Mouse (Mus musculus): ENCODE data around the gene Parp16. TPM values are rescaled to one million over a fixed set of nuclear protein-coding genes. Genes with fewer than 3 reads are reported as not detected.
"Not testable (repeated sequence)": the region's sequence is repeated elsewhere in the genome, so short reads cannot be mapped to it uniquely, and the experiment has no call there.

Gene Parp16
- total RNA-seq, 1 experiment = 4.9 TPM

GRCm38 (mm10) chr9:65205049-65205815 is 10.1 kb downstream of the Parp16 start:
- H3K9ac ChIP-seq (ENCODE audit: insufficient read depth, low read depth, low read length, poor library complexity, severe bottlenecking) = no peak overlapping the region
- DNase-seq (ENCODE audit: low read depth, low spot score) = no peak
- peaks cover 1 to 4% of the 10 kb centered on the region in 2 experiments; a peak in 1 of 4 replicates for H3K4me1 ChIP-seq (ENCODE audit: control insufficient read depth in 2 of 2, insufficient read depth in 2 of 2, low read length in 2 of 2, poor library complexity in 1 of 2)
- H3K36me3 ChIP-seq (ENCODE audit: control insufficient read depth, insufficient read depth, low read length, poor library complexity, severe bottlenecking) = no peaks in the 10 kb centered on the region
- H3K27ac ChIP-seq (ENCODE audit: insufficient read depth, low read depth, low read length, poor library complexity, severe bottlenecking) = no peak overlapping the region
- H3K9me3 ChIP-seq (ENCODE audit: control insufficient read depth, insufficient read depth, low read depth, low read length) = no peaks in the 10 kb centered on the region
- in situ Hi-C loops (cut with MboI; ENCODE audit: low sequenced_read_pairs in 2 of 2, unreplicated experiment in 2 of 2) = no loop called here
- H3K4me3 ChIP-seq (ENCODE audit: insufficient read depth in 1 of 2, low read depth in 1 of 2, low read length in 2 of 2, poor library complexity in 1 of 2, severe bottlenecking in 1 of 2) = no peak overlapping the region
- TF ChIP-seq MAFK (IDR thresholded peaks at IDR 0.05; ENCODE audit: insufficient read depth, low read depth, low read length) (no peak), ZC3H11A (IDR thresholded peaks at IDR 0.05; ENCODE audit: borderline replicate concordance, low read depth, low read length) (no peak), HCFC1 (IDR thresholded peaks at IDR 0.05; ENCODE audit: borderline replicate concordance, insufficient read depth, low read length) (no peak), CHD2 (IDR thresholded peaks at IDR 0.05; ENCODE audit: low read depth, low read length) (no peak), ZNF384 (IDR thresholded peaks at IDR 0.05; ENCODE audit: low read depth, low read length) (no peak)

- H3K9me3 ChIP-seq (ENCODE audit: control insufficient read depth, insufficient read depth, low read depth, low read length); H3K9ac ChIP-seq (ENCODE audit: insufficient read depth, low read depth, low read length, poor library complexity, severe bottlenecking); in situ Hi-C loops (cut with MboI; ENCODE audit: low sequenced_read_pairs in 2 of 2, unreplicated experiment in 2 of 2); H3K4me3 ChIP-seq (ENCODE audit: insufficient read depth in 1 of 2, low read depth in 1 of 2, low read length in 2 of 2, poor library complexity in 1 of 2, severe bottlenecking in 1 of 2); H3K27ac ChIP-seq (ENCODE audit: insufficient read depth, low read depth, low read length, poor library complexity, severe bottlenecking); H3K4me1 ChIP-seq (ENCODE audit: control insufficient read depth in 2 of 2, insufficient read depth in 2 of 2, low read length in 2 of 2, poor library complexity in 1 of 2); DNase-seq (ENCODE audit: low read depth, low spot score); H3K36me3 ChIP-seq (ENCODE audit: control insufficient read depth, insufficient read depth, low read length, poor library complexity, severe bottlenecking): not testable (repeated sequence)
These were observed 12.1 kb downstream of the Parp16 start for GRCm38 (mm10) chr9:65207041-65207815.

GRCm38 (mm10) chr9:65208293-65209179 is 13.4 kb downstream of the Parp16 start:
- peak overlapping the region; percentile 51 to 54 for H3K4me3 ChIP-seq (ENCODE audit: insufficient read depth in 1 of 2, low read depth in 1 of 2, low read length in 2 of 2, poor library complexity in 1 of 2, severe bottlenecking in 1 of 2)
- TF ChIP-seq ZC3H11A (IDR thresholded peaks at IDR 0.05; ENCODE audit: borderline replicate concordance, low read depth, low read length) (no peak), MAFK (IDR thresholded peaks at IDR 0.05; ENCODE audit: insufficient read depth, low read depth, low read length) (no peak), CHD2 (IDR thresholded peaks at IDR 0.05; ENCODE audit: low read depth, low read length) (no peak), HCFC1 (IDR thresholded peaks at IDR 0.05; ENCODE audit: borderline replicate concordance, insufficient read depth, low read length) (no peak), ZNF384 (IDR thresholded peaks at IDR 0.05; ENCODE audit: low read depth, low read length) (no peak)
- peaks cover 3 to 6% of the 10 kb centered on the region in 2 experiments; a peak in 1 of 4 replicates for H3K4me1 ChIP-seq (ENCODE audit: control insufficient read depth in 2 of 2, insufficient read depth in 2 of 2, low read length in 2 of 2, poor library complexity in 1 of 2)
- H3K27ac ChIP-seq (ENCODE audit: insufficient read depth, low read depth, low read length, poor library complexity, severe bottlenecking) = peak overlapping the region; percentile 22; the same call in 1 of the 2 replicates
- peak overlapping the region; percentile 56 for H3K9ac ChIP-seq (ENCODE audit: insufficient read depth, low read depth, low read length, poor library complexity, severe bottlenecking)
- no peak for DNase-seq (ENCODE audit: low read depth, low spot score)
- no peaks in the 10 kb centered on the region for H3K9me3 ChIP-seq (ENCODE audit: control insufficient read depth, insufficient read depth, low read depth, low read length)
- in situ Hi-C loops (cut with MboI; ENCODE audit: low sequenced_read_pairs in 2 of 2, unreplicated experiment in 2 of 2) = no loop called here
- H3K36me3 ChIP-seq (ENCODE audit: control insufficient read depth, insufficient read depth, low read length, poor library complexity, severe bottlenecking) = no peaks in the 10 kb centered on the region

- peaks cover 6 to 7% of the 10 kb centered on the region in 2 experiments; a peak in 3 of 4 replicates for H3K4me1 ChIP-seq (ENCODE audit: control insufficient read depth in 2 of 2, insufficient read depth in 2 of 2, low read length in 2 of 2, poor library complexity in 1 of 2)
- no peaks in the 10 kb centered on the region for H3K36me3 ChIP-seq (ENCODE audit: control insufficient read depth, insufficient read depth, low read length, poor library complexity, severe bottlenecking)
- in situ Hi-C loops (cut with MboI; ENCODE audit: low sequenced_read_pairs in 2 of 2, unreplicated experiment in 2 of 2) = no loop called here
- no peak overlapping the region for H3K27ac ChIP-seq (ENCODE audit: insufficient read depth, low read depth, low read length, poor library complexity, severe bottlenecking)
- no peaks in the 10 kb centered on the region for H3K9me3 ChIP-seq (ENCODE audit: control insufficient read depth, insufficient read depth, low read depth, low read length)
- 0 out of 2 replicates have a peak, but pooled peaks have one; percentile 27 for TF ChIP-seq MAFK (IDR thresholded peaks at IDR 0.05; ENCODE audit: insufficient read depth, low read depth, low read length)
- TF ChIP-seq HCFC1 (IDR thresholded peaks at IDR 0.05; ENCODE audit: borderline replicate concordance, insufficient read depth, low read length) = no peak
- no peak for TF ChIP-seq ZC3H11A (IDR thresholded peaks at IDR 0.05; ENCODE audit: borderline replicate concordance, low read depth, low read length)
- no peak for TF ChIP-seq ZNF384 (IDR thresholded peaks at IDR 0.05; ENCODE audit: low read depth, low read length)
- no peak overlapping the region for H3K9ac ChIP-seq (ENCODE audit: insufficient read depth, low read depth, low read length, poor library complexity, severe bottlenecking)
- no peak for DNase-seq (ENCODE audit: low read depth, low spot score)
- no peak overlapping the region for H3K4me3 ChIP-seq (ENCODE audit: insufficient read depth in 1 of 2, low read depth in 1 of 2, low read length in 2 of 2, poor library complexity in 1 of 2, severe bottlenecking in 1 of 2)
These were observed 16.4 kb downstream of the Parp16 start for GRCm38 (mm10) chr9:65211598-65211997.
